Mouse (Mus musculus): ENCODE results near the gene Tor4a. TPM values are rescaled to one million over a fixed set of nuclear protein-coding genes. Genes with fewer than 3 reads are reported as not detected.

The Tor4a gene
- polyA plus RNA-seq, 1 experiment from 2014 or later, result 11.7 TPM

- H3K27ac ChIP-seq, result peak overlapping the region; percentile 79
- WGBS, result under 1% methylated on average over 39 of the region's 41 CpGs
- peak overlapping the region; percentile 67 for H3K4me2 ChIP-seq
- no peaks in the 10 kb centered on the region for H3K27me3 ChIP-seq
- H3K36me3 ChIP-seq, result no peaks in the 10 kb centered on the region
- H3K4me1 ChIP-seq, result peaks cover 45% of the 10 kb centered on the region
- H3K4me3 ChIP-seq, result peak overlapping the region; percentile 46
- no peaks in the 10 kb centered on the region for H3K9me3 ChIP-seq
- H3K9ac ChIP-seq, result peak overlapping the region; percentile 43
- ATAC-seq (ENCODE audit: borderline replicate concordance, extremely low read depth, low FRiP score, low TSS enrichment), result peak; percentile 83
Observed at GRCm38 (mm10) chr2:25167919-25168664, 28.6 kb downstream of the Tor4a start.

GRCm38 (mm10) chr2:25167481-25167880 lies 29.2 kb downstream of the Tor4a start:
- Histone ChIP-seq H3K4me2 (peak overlapping the region; percentile 67), H3K27me3 (no peaks in the 10 kb centered on the region), H3K9me3 (no peaks in the 10 kb centered on the region), H3K4me3 (peak overlapping the region; percentile 46), H3K36me3 (no peaks in the 10 kb centered on the region), H3K27ac (peak overlapping the region; percentile 79), H3K4me1 (peaks cover 44% of the 10 kb centered on the region), H3K9ac (peak overlapping the region; percentile 43)
- 12% methylated on average over 4 of the region's 4 CpGs for WGBS
- peak; percentile 20 for ATAC-seq (ENCODE audit: borderline replicate concordance, extremely low read depth, low FRiP score, low TSS enrichment)

- H3K36me3 ChIP-seq, result no peaks in the 10 kb centered on the region
- no peaks in the 10 kb centered on the region for H3K9me3 ChIP-seq
- H3K4me2 ChIP-seq, result no peak overlapping the region
- H3K9ac ChIP-seq, result no peak overlapping the region
- H3K4me1 ChIP-seq, result peaks cover 5% of the 10 kb centered on the region; the same call in 1 of the 2 replicates
- ATAC-seq (ENCODE audit: borderline replicate concordance, extremely low read depth, low FRiP score, low TSS enrichment), result no peak
- 38% methylated on average over 2 of the region's 2 CpGs for WGBS
- H3K4me3 ChIP-seq, result no peak overlapping the region
- no peaks in the 10 kb centered on the region for H3K27me3 ChIP-seq
- H3K27ac ChIP-seq, result no peak overlapping the region
Observed at GRCm38 (mm10) chr2:25157655-25158054, 39.0 kb downstream of the Tor4a start.

- Histone ChIP-seq H3K36me3 (no peaks in the 10 kb centered on the region), H3K4me2 (no peak overlapping the region), H3K9me3 (no peaks in the 10 kb centered on the region), H3K27me3 (no peaks in the 10 kb centered on the region), H3K9ac (no peak overlapping the region), H3K4me3 (no peak overlapping the region), H3K27ac (no peak overlapping the region), H3K4me1 (no peaks in the 10 kb centered on the region)
- WGBS, result 42% methylated on average over 2 of the region's 2 CpGs
- no peak for ATAC-seq (ENCODE audit: borderline replicate concordance, extremely low read depth, low FRiP score, low TSS enrichment)
Observed at GRCm38 (mm10) chr2:25156990-25157389, 39.7 kb downstream of the Tor4a start.

GRCm38 (mm10) chr2:25156177-25156576 lies 40.5 kb downstream of the Tor4a start:
- WGBS, result 78% methylated on average over 3 of the region's 3 CpGs
- H3K4me3 ChIP-seq, result no peak overlapping the region
- no peaks in the 10 kb centered on the region for H3K27me3 ChIP-seq
- H3K9ac ChIP-seq, result no peak overlapping the region
- no peaks in the 10 kb centered on the region for H3K9me3 ChIP-seq
- H3K36me3 ChIP-seq, result no peaks in the 10 kb centered on the region
- ATAC-seq (ENCODE audit: borderline replicate concordance, extremely low read depth, low FRiP score, low TSS enrichment), result no peak
- H3K4me2 ChIP-seq, result no peak overlapping the region
- no peak overlapping the region for H3K27ac ChIP-seq
- H3K4me1 ChIP-seq, result no peaks in the 10 kb centered on the region

GRCm38 (mm10) chr2:25151280-25151956 lies 45.3 kb downstream of the Tor4a start:
- 67% methylated on average over 4 of the region's 4 CpGs for WGBS
- Histone ChIP-seq H3K4me3 (no peak overlapping the region), H3K4me1 (no peaks in the 10 kb centered on the region), H3K9me3 (no peaks in the 10 kb centered on the region), H3K27ac (no peak overlapping the region), H3K27me3 (no peaks in the 10 kb centered on the region), H3K9ac (no peak overlapping the region), H3K36me3 (no peaks in the 10 kb centered on the region), H3K4me2 (no peak overlapping the region)
- ATAC-seq (ENCODE audit: borderline replicate concordance, extremely low read depth, low FRiP score, low TSS enrichment), result no peak

- Histone ChIP-seq H3K9me3 (no peaks in the 10 kb centered on the region), H3K4me1 (no peaks in the 10 kb centered on the region), H3K27ac (no peak overlapping the region), H3K27me3 (no peaks in the 10 kb centered on the region), H3K9ac (no peak overlapping the region), H3K4me2 (no peak overlapping the region), H3K36me3 (no peaks in the 10 kb centered on the region), H3K4me3 (no peak overlapping the region)
- no peak for ATAC-seq (ENCODE audit: borderline replicate concordance, extremely low read depth, low FRiP score, low TSS enrichment)
- 56% methylated on average over 2 of the region's 2 CpGs for WGBS
Observed at GRCm38 (mm10) chr2:25149643-25150042, 47.0 kb downstream of the Tor4a start.

GRCm38 (mm10) chr2:25147892-25148291 lies 48.8 kb downstream of the Tor4a start:
- no peak for ATAC-seq (ENCODE audit: borderline replicate concordance, extremely low read depth, low FRiP score, low TSS enrichment)
- no peak overlapping the region for H3K27ac ChIP-seq
- H3K4me2 ChIP-seq, result no peak overlapping the region
- H3K9ac ChIP-seq, result no peak overlapping the region
- H3K4me1 ChIP-seq, result no peaks in the 10 kb centered on the region
- no peaks in the 10 kb centered on the region for H3K9me3 ChIP-seq
- WGBS, result 68% methylated on average over 5 of the region's 5 CpGs
- H3K4me3 ChIP-seq, result no peak overlapping the region
- H3K27me3 ChIP-seq, result no peaks in the 10 kb centered on the region
- no peaks in the 10 kb centered on the region for H3K36me3 ChIP-seq

GRCm38 (mm10) chr2:25147398-25147797 lies 49.3 kb downstream of the Tor4a start:
- H3K9me3 ChIP-seq, result no peaks in the 10 kb centered on the region
- H3K36me3 ChIP-seq, result no peaks in the 10 kb centered on the region
- no peak overlapping the region for H3K27ac ChIP-seq
- no peak overlapping the region for H3K4me2 ChIP-seq
- no peaks in the 10 kb centered on the region for H3K27me3 ChIP-seq
- H3K4me1 ChIP-seq, result no peaks in the 10 kb centered on the region
- ATAC-seq (ENCODE audit: borderline replicate concordance, extremely low read depth, low FRiP score, low TSS enrichment), result no peak
- H3K4me3 ChIP-seq, result no peak overlapping the region
- WGBS, result 73% methylated on average over 5 of the region's 5 CpGs
- no peak overlapping the region for H3K9ac ChIP-seq

- WGBS, result 59% methylated on average over 6 of the region's 6 CpGs
- H3K9ac ChIP-seq, result no peak overlapping the region
- no peaks in the 10 kb centered on the region for H3K4me1 ChIP-seq
- no peaks in the 10 kb centered on the region for H3K27me3 ChIP-seq
- H3K36me3 ChIP-seq, result no peaks in the 10 kb centered on the region
- 0 out of 2 replicates have a peak overlapping the region, but pooled peaks have one; percentile 15 for H3K27ac ChIP-seq
- no peak overlapping the region for H3K4me3 ChIP-seq
- peak; percentile 47; the same call in 1 of the 2 replicates for ATAC-seq (ENCODE audit: borderline replicate concordance, extremely low read depth, low FRiP score, low TSS enrichment)
- no peak overlapping the region for H3K4me2 ChIP-seq
- no peaks in the 10 kb centered on the region for H3K9me3 ChIP-seq
Observed at GRCm38 (mm10) chr2:25145346-25145745, 51.3 kb downstream of the Tor4a start.
